ENCODE assay signal across 14 mouse cellular contexts in genomic region chr6:54460172-54460914, GRCm38 (mm10). TPM values are rescaled to one million over a fixed set of nuclear protein-coding genes. Genes with fewer than 3 reads are reported as not detected.
DNase-seq lines count a peak whose midpoint lies in the region; ATAC-seq and TF ChIP-seq lines count a peak whose summit lies in the region.
"Had no signal": no experiment of that assay in that cellular context is flagged by ENCODE, and none has a peak within 500 bp of the region (broad histone marks: within the 10 kb centered on the region; RNA-seq: fewer than 3 reads in every experiment).

No protein-coding gene starts in this region.

- peak overlapping the region; percentile 84 for H3K27ac ChIP-seq in gastrocnemius, adult 2 months
- peak overlapping the region; percentile 71 for H3K27ac ChIP-seq in liver, adult 2 months (replicated peaks; ENCODE audit: insufficient read depth, low read depth, low read length)
- H3K27ac ChIP-seq in cerebellum, adult 2 months (ENCODE audit: insufficient read depth, low read length): no peak overlapping the region
- no peak overlapping the region for H3K27ac ChIP-seq in kidney, embryonic 14.5 days (ENCODE audit: low read depth, low read length)
- H3K27ac ChIP-seq: hindbrain, embryonic 10.5 days; limb, embryonic 10.5 days; liver, embryonic 15.5 days had no signal

- no peaks in the 10 kb centered on the region for H3K27me3 ChIP-seq in liver, adult 2 months (ENCODE audit: control insufficient read depth, insufficient read depth, low read length)
- no peaks in the 10 kb centered on the region for H3K27me3 ChIP-seq in cerebellum, adult 2 months (ENCODE audit: control insufficient read depth, insufficient read depth, low read length)
- H3K27me3 ChIP-seq in kidney, embryonic 14.5 days (ENCODE audit: control insufficient read depth, insufficient read depth, low read length): no peaks in the 10 kb centered on the region
- H3K27me3 ChIP-seq: liver, embryonic 15.5 days had no signal

- H3K4me3 ChIP-seq in gastrocnemius, adult 2 months: peak overlapping the region; percentile 23
- no peak overlapping the region for H3K4me3 ChIP-seq in liver, adult 2 months (ENCODE audit: insufficient read depth, low read depth, low read length)
- no peak overlapping the region for H3K4me3 ChIP-seq in cerebellum, adult 2 months (replicated peaks; ENCODE audit: insufficient read depth, low read depth, low read length)
- H3K4me3 ChIP-seq in kidney, embryonic 14.5 days (ENCODE audit: low read length): no peak overlapping the region
- H3K4me3 ChIP-seq: hindbrain, embryonic 10.5 days; limb, embryonic 10.5 days; liver, embryonic 15.5 days had no signal

- peaks cover 24% of the 10 kb centered on the region for H3K4me1 ChIP-seq in liver, adult 2 months (ENCODE audit: control insufficient read depth, insufficient read depth, low read length)
- peaks cover 47% of the 10 kb centered on the region for H3K4me1 ChIP-seq in cerebellum, adult 2 months (ENCODE audit: control insufficient read depth, insufficient read depth, low read length)
- H3K4me1 ChIP-seq in kidney, embryonic 14.5 days (ENCODE audit: control insufficient read depth, insufficient read depth, low read length): no peaks in the 10 kb centered on the region
- H3K4me1 ChIP-seq: limb, embryonic 10.5 days had no signal

- no peak for DNase-seq in gastrocnemius, adult 2 months
- DNase-seq in gastrocnemius, postnatal 36 days: no peak
- no peak for DNase-seq in liver, adult 2 months (ENCODE audit: extremely low read depth, low read depth, low spot score)
- no peak for DNase-seq in liver
- DNase-seq in cerebellum, adult 2 months: peak; percentile 52 to 60
- DNase-seq in natural killer cell, adult 2 months (ENCODE audit: low spot score in 2 of 2): peak; percentile 9 to 22
- DNase-seq: lung, postnatal 36 days had no signal

- no peak for TF ChIP-seq POLR2A in liver, adult 2 months (IDR thresholded peaks at IDR 0.05; ENCODE audit: extremely low read depth, insufficient read depth, low read length)
- no peak for TF ChIP-seq POLR2A in cerebellum, adult 2 months (IDR thresholded peaks at IDR 0.05; ENCODE audit: borderline replicate concordance, insufficient read depth, low read length)

- H3K4me2 ChIP-seq in kidney, embryonic 14.5 days (replicated peaks; ENCODE audit: low read depth, low read length): no peak overlapping the region
- H3K4me2 ChIP-seq: liver, embryonic 15.5 days had no signal

- TF ChIP-seq CTCF in gastrocnemius, adult 2 months (IDR thresholded peaks at IDR 0.05): no peak
- TF ChIP-seq CTCF in liver, adult 2 months (IDR thresholded peaks at IDR 0.05; ENCODE audit: low read depth, low read length): no peak
- no peak for TF ChIP-seq CTCF in cerebellum, adult 2 months (IDR thresholded peaks at IDR 0.05; ENCODE audit: borderline replicate concordance, insufficient read depth, low read depth, low read length)

- intact Hi-C loops in gastrocnemius, adult 2 months (cut with DNase I): no loop called here
- intact Hi-C loops in gastrocnemius, postnatal 36 days (cut with DNase I): no loop called here

- no peak overlapping the region for H3K9ac ChIP-seq in liver, adult 2 months (ENCODE audit: low read depth, low read length)
- H3K9ac ChIP-seq in kidney, embryonic 14.5 days (ENCODE audit: low read depth, low read length): no peak overlapping the region
- H3K9ac ChIP-seq: liver, embryonic 15.5 days had no signal

- 68% methylated on average over 6 of the region's 6 CpGs for WGBS in liver, adult 2 months
- WGBS in cerebellum, adult 2 months: 45% methylated on average over 6 of the region's 6 CpGs
- WGBS in kidney, embryonic 14.5 days: 83% methylated on average over 6 of the region's 6 CpGs

- H3K36me3 ChIP-seq in liver, adult 2 months (ENCODE audit: control insufficient read depth, insufficient read depth, low read length): no peaks in the 10 kb centered on the region
- no peaks in the 10 kb centered on the region for H3K36me3 ChIP-seq in kidney, embryonic 14.5 days (ENCODE audit: control insufficient read depth, insufficient read depth, low read length)
- H3K36me3 ChIP-seq: hindbrain, embryonic 10.5 days; limb, embryonic 10.5 days; liver, embryonic 15.5 days had no signal

- no peak for ATAC-seq in kidney, embryonic 14.5 days (ENCODE audit: low FRiP score, low TSS enrichment)
- ATAC-seq: intestine, postnatal 0 days; midbrain, embryonic 16.5 days had no signal

- H3K79me2 ChIP-seq in liver, adult 2 months (ENCODE audit: control insufficient read depth, insufficient read depth, low read length): no peaks in the 10 kb centered on the region

- H3K9me3 ChIP-seq in kidney, embryonic 14.5 days (ENCODE audit: control insufficient read depth, low read length): no peaks in the 10 kb centered on the region
- H3K9me3 ChIP-seq: hindbrain, embryonic 10.5 days; limb, embryonic 10.5 days; liver, embryonic 15.5 days had no signal

RNA-seq across cellular contexts. Expression of gene Wipf3, which starts 30.9 kb away (rescaled TPM):
- total RNA-seq in gastrocnemius, adult 2 months (2021): 10 to 100 TPM; 11.3 to 14.3 TPM
- 10 to 100 TPM; 15.5 to 16.0 TPM for total RNA-seq in gastrocnemius, postnatal 36 days (2021)
- total RNA-seq in liver, adult 2 months (2014; rRNA removed): 6.0 and 6.4 TPM in 2 replicates
- polyA plus RNA-seq in liver, adult 2 months (2012; rRNA removed): 2.0 and 2.3 TPM in 2 replicates
- polyA plus RNA-seq in cerebellum, adult 2 months (2012; rRNA removed): 19.7 and 21.6 TPM in 2 replicates
- 2.3 and 2.7 TPM in 2 replicates for polyA plus RNA-seq in kidney, embryonic 14.5 days (2014; fragmentation: Nextera tagmentation; extraction: Ambion mirVana)
- total RNA-seq: MEL had no signal

Comparison
In these comparisons a context has a peak if more than half of its experiments do, and no peak if none do; other contexts are left out.
1. DNase-seq: peak in cerebellum, adult 2 months (2 of 2) and natural killer cell, adult 2 months (2 of 2); none in gastrocnemius, adult 2 months (single experiment), gastrocnemius, postnatal 36 days (0 of 2), liver, adult 2 months (single experiment) and liver (single experiment).
2. H3K27ac ChIP-seq: peak in gastrocnemius, adult 2 months (single experiment) and liver, adult 2 months (single experiment); none in cerebellum, adult 2 months (single experiment) and kidney, embryonic 14.5 days (single experiment).